Mouse (Mus musculus): ENCODE results near the gene Olfr202.
"Not testable (repeated sequence)": the region's sequence is repeated elsewhere in the genome, so short reads cannot be mapped to it uniquely, and the experiment has no call there.

Gene Olfr202

DNA sequence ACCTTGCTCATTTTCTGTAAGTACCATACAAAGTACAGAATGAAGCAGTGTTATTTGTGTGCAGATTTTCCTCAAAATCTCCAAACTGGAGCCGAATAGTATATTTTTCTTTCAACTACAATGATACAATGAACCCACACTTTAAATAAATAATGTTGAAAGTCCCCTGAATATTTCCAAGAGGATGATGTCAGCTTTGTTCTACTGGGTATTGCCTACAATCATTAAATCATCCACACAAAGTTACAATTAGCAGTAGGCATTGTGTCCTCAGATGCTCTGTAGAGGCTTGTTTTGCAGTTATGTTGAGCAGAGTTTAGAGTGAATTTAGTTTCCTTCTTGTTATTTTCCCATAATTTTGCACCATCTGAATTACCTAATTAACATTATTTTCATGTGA is at the start of gene Olfr202:
Gene Olfr202, minus strand, starts transcription at position 101 of the 400 bp plus-strand sequence.
- in situ Hi-C loops (cut with MboI, MseI) = no loop called here

- in situ Hi-C loops (cut with MboI, MseI) = no loop called here
Observed at GRCm38 (mm10) chr16:59331038-59331437, 44.4 kb upstream of the Olfr202 start, which contains the start of gene Olfr205. TSS of gene Olfr205 (minus strand) at chr16:59331138.

DNA sequence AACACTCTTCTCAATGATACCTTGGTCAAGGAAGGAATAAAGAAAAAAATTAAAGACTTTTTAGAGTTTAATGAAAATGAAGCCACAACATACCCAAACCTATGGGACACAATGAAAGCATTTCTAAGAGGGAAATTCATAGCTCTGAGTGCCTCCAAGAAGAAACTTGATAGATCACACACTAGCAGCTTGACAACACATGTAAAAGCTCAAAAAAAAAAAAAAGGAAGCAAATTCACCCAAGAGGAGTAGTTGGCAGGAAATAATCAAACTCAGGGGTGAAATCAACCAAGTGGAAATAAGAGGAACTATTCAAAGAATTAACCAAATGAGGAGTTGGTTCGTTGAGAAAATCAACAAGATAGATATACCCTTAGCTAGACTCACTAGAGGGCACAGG is 36.7 kb upstream of the Olfr202 start:
- in situ Hi-C loops (cut with MboI, MseI) = not testable (repeated sequence)

GRCm38 (mm10) chr16:59318148-59318547 is 31.6 kb upstream of the Olfr202 start, which contains the start of gene Olfr204:
TSS of gene Olfr204 (minus strand) at chr16:59318248.
- in situ Hi-C loops (cut with MboI, MseI) = no loop called here

DNA sequence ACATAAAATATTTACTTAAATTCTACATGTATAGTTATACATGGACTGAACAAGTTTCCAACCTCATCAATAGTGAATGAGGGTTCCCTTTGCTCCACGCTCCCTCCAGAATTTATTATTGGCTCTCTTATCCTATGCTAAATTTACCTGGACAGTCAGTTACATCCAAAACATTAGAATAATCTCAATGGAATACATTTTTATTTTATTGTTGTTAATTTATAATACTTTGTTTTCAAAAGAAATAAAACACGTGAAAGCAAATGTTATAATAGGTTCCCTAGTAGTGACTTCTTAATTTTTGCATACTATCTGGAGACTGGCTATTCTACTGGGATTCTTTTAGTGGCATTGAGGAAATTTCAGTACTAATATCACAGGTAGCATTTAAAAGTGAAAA is 12.0 kb upstream of the Olfr202 start, which contains the start of gene Olfr203:
Gene Olfr203, plus strand, starts transcription at position 301 of the 400 bp plus-strand sequence.
- in situ Hi-C loops (cut with MboI, MseI) = no loop called here

- in situ Hi-C loops (cut with MboI, MseI) = not testable (repeated sequence)
Observed at GRCm38 (mm10) chr16:59287576-59287975, 983 bp upstream of the Olfr202 start.

- in situ Hi-C loops (cut with MboI, MseI) = no loop called here
Observed at GRCm38 (mm10) chr16:59283476-59283875, 3.1 kb downstream of the Olfr202 start.

- in situ Hi-C loops (cut with MboI, MseI) = no loop called here
Observed at GRCm38 (mm10) chr16:59280542-59280941, 6.1 kb downstream of the Olfr202 start.

DNA sequence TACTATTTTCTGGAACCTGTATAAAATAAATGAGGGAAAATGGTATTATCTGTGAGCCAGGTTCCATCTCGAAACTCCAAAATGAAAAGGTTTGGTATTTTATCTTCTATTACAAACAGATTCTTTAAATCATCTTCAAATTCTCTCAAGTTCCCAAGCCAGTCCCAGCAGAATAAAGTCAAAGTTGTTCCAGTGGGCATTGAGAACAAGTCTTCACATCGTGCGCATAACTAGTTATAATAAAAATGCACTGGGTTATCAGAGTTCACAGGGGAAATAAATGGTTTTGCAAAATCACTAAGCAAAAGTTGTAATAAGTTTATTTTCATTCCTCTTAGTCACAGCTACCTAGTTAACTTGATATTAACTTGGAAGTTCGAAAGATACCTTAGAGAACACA is 14.1 kb downstream of the Olfr202 start, which contains the start of gene Olfr201:
Gene Olfr201, minus strand, starts transcription at position 101 of the 400 bp plus-strand sequence.
- in situ Hi-C loops (cut with MboI, MseI) = loop anchor here in 1 of 2 experiments (5.0 kb wide), 1 partner anchor 45 kb away; no protein-coding TSS in a partner anchor

DNA sequence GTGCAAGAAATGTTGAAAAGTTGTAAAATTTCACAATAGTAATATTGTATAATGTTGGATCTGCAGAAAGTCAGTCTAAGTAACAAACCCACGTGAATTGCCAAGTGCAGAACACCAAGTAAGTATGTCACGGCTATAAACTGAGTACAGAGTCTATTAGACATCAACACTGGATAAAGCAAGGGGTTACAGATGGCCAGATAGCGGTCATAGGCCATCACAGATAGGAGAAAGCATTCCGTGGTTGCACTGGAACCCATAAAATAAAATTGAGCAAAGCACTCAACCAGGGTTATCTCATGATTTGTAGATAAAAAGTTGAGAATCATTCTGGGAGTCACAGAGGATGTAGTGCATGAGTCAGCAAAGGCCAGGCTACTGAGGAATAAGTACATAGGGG is 17.5 kb downstream of the Olfr202 start:
- in situ Hi-C loops (cut with MboI, MseI) = not testable (repeated sequence)

DNA sequence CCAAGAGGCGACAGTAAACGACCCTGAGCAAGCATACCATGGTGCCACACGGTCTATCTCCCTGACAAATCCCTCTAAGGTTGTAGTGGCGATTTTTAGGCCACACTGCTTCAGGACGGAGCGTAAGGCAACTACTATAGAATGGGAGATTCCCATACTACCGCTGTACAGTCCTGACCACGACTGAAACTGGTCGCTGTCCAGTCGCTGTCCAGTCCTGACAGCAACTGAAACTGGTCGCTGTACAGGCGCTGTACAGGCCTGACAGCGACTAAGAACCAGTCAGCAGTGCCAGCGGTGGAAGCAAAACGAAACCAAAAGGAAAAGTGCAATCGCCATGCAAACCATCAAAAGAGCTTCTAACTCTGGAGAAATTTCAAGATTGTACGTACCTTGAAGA is 36.9 kb downstream of the Olfr202 start:
- in situ Hi-C loops (cut with MboI, MseI) = loop anchor here in 1 of 2 experiments (10.0 kb wide), 2 partner anchors 55 to 905 kb away; no protein-coding TSS in a partner anchor

All from T-helper 17 cell (primary cell).